Mouse (Mus musculus) brain, embryonic 14.5 days (tissue): ENCODE measurements around the gene Nek10.

ENCODE experiments used
- CTCF ChIP-seq: fragments of 200-500 bp; IDR thresholded peaks from 2 replicates; pipeline ENCODE4 v1.5.1; 2012; ENCODE audit warnings: inconsistent platforms, mild to moderate bottlenecking, moderate library complexity, borderline replicate concordance; ENCODE audit not compliant: insufficient read depth, insufficient read length; ENCODE audit errors: extremely low read depth
- POLR2A ChIP-seq: fragments of 200-500 bp; IDR thresholded peaks from 2 replicates; pipeline ENCODE4 v1.6.1; 2012; ENCODE audit warnings: mild to moderate bottlenecking, inconsistent platforms, borderline replicate concordance; ENCODE audit not compliant: poor library complexity, insufficient read depth, insufficient read length, severe bottlenecking; ENCODE audit errors: extremely low read depth

- TF ChIP-seq POLR2A (no peak), CTCF (no peak)
Observed at GRCm38 (mm10) chr14:14781169-14781568, 22.0 kb upstream of the Nek10 start.
